Mouse (Mus musculus) liver, embryonic 16.5 days (tissue): ENCODE results near the gene Pdx1. TPM values are rescaled to one million over a fixed set of nuclear protein-coding genes. Genes with fewer than 3 reads are reported as not detected.
A peak's percentile ranks its signal among the peaks of the same experiment; 100 is the strongest.

ENCODE experiments used
- ATAC-seq: fragments of 200-750 bp; cut with Nextera tagmentation; 2 replicates; pipeline ENCODE4 v1.8.0; 2017; ENCODE audit warnings: low read depth, mild to moderate bottlenecking, moderate number of reproducible peaks, moderate library complexity
- H3K27ac ChIP-seq: fragments of 300-500 bp; sonication (generic); 2 replicates; pipeline ENCODE4 v1.5.1; 2014; ENCODE audit warnings: mild to moderate bottlenecking, low read length
- H3K27me3 ChIP-seq: fragments of 300-500 bp; sonication (generic); 2 replicates; pipeline ENCODE4 v1.6.1; 2014; ENCODE audit warnings: low read depth, low read length, mixed read lengths; ENCODE audit not compliant: control insufficient read depth, insufficient read depth
- H3K36me3 ChIP-seq: fragments of 300-500 bp; sonication (generic); 2 replicates; pipeline ENCODE4 v1.6.1; 2014; ENCODE audit warnings: mild to moderate bottlenecking; ENCODE audit not compliant: control insufficient read depth, insufficient read depth
- H3K4me1 ChIP-seq: fragments of 300-500 bp; sonication (generic); 2 replicates; pipeline ENCODE4 v1.6.1; 2014; ENCODE audit warnings: low read depth, low read length, mixed read lengths; ENCODE audit not compliant: control insufficient read depth
- H3K4me2 ChIP-seq: fragments of 300-500 bp; sonication (generic); 2 replicates; pipeline ENCODE4 v1.6.1; 2014; ENCODE audit warnings: low read depth, low read length, mixed read lengths
- H3K4me3 ChIP-seq: fragments of 300-500 bp; sonication (generic); 2 replicates; pipeline ENCODE4 v1.5.1; 2014; ENCODE audit warnings: low read depth, mild to moderate bottlenecking, low read length
- H3K9ac ChIP-seq: fragments of 300-500 bp; sonication (generic); 2 replicates; pipeline ENCODE4 v1.6.1; 2014; ENCODE audit warnings: low read depth, low read length
- H3K9me3 ChIP-seq: fragments of 300-500 bp; sonication (generic); replicated peaks from 2 replicates; pipeline ENCODE4 v1.6.1; 2016; ENCODE audit warnings: low read length; ENCODE audit not compliant: control insufficient read depth
- WGBS: fragments of 180-500 bp; shearing (Covaris S2); extraction: QIAGEN DNeasy Blood & Tissue Kit; methylation state at CpG from one replicate; pipeline ENCODE4 v1.1.7; 2014; ENCODE audit not compliant: insufficient replicate concordance; 5-methylcytosine and 5-hydroxymethylcytosine counted together
- polyA plus RNA-seq: library from polyadenylated mRNA; unstranded; fragments of >200 nt; fragmentation: Nextera tagmentation; extraction: Ambion mirVana; gene quantifications from 2 replicates; pipeline ENCODE4 v1.2.1, GENCODE M21; 2015

The Pdx1 gene
- polyA plus RNA-seq, 1 experiment from 2014 or later = 0.13 TPM

GRCm38 (mm10) chr5:147299255-147300000, 29.7 kb downstream of the Pdx1 start:
- Histone ChIP-seq H3K4me3 (peak overlapping the region; percentile 39), H3K9ac (no peak overlapping the region), H3K27ac (peak overlapping the region; percentile 82), H3K9me3 (no peaks in the 10 kb centered on the region), H3K4me2 (peak overlapping the region; percentile 43), H3K4me1 (no peaks in the 10 kb centered on the region), H3K36me3 (no peaks in the 10 kb centered on the region), H3K27me3 (peaks cover 72% of the 10 kb centered on the region)
- WGBS = under 1% methylated on average over 41 of the region's 41 CpGs
- peak; percentile 90 for ATAC-seq

GRCm38 (mm10) chr5:147300001-147300363, 30.2 kb downstream of the Pdx1 start:
- H3K9ac ChIP-seq = no peak overlapping the region
- H3K36me3 ChIP-seq = no peaks in the 10 kb centered on the region
- H3K27me3 ChIP-seq = peaks cover 74% of the 10 kb centered on the region
- H3K4me1 ChIP-seq = no peaks in the 10 kb centered on the region
- H3K9me3 ChIP-seq = no peaks in the 10 kb centered on the region
- ATAC-seq = peak; percentile 5; the same call in 1 of the 2 replicates
- peak overlapping the region; percentile 43 for H3K4me2 ChIP-seq
- H3K4me3 ChIP-seq = no peak overlapping the region
- WGBS = 7% methylated on average over 4 of the region's 4 CpGs
- no peak overlapping the region for H3K27ac ChIP-seq

GRCm38 (mm10) chr5:147300917-147301780, 31.4 kb downstream of the Pdx1 start:
- 4% methylated on average over 21 of the region's 21 CpGs for WGBS
- Histone ChIP-seq H3K9me3 (no peaks in the 10 kb centered on the region), H3K4me3 (no peak overlapping the region), H3K4me1 (no peaks in the 10 kb centered on the region), H3K36me3 (no peaks in the 10 kb centered on the region), H3K27ac (no peak overlapping the region), H3K4me2 (no peak overlapping the region), H3K9ac (no peak overlapping the region), H3K27me3 (peaks cover 81% of the 10 kb centered on the region)
- ATAC-seq = no peak

- Histone ChIP-seq H3K36me3 (no peaks in the 10 kb centered on the region), H3K27ac (no peak overlapping the region), H3K9ac (no peak overlapping the region), H3K4me1 (no peaks in the 10 kb centered on the region), H3K27me3 (peaks cover 86% of the 10 kb centered on the region), H3K4me3 (no peak overlapping the region), H3K4me2 (no peak overlapping the region), H3K9me3 (no peaks in the 10 kb centered on the region)
- 7% methylated on average over 10 of the region's 10 CpGs for WGBS
- no peak for ATAC-seq
These were observed 32.0 kb downstream of the Pdx1 start for GRCm38 (mm10) chr5:147301781-147302070.

GRCm38 (mm10) chr5:147302141-147302540, 32.4 kb downstream of the Pdx1 start:
- H3K36me3 ChIP-seq = no peaks in the 10 kb centered on the region
- H3K4me1 ChIP-seq = no peaks in the 10 kb centered on the region
- WGBS = 13% methylated on average over 8 of the region's 8 CpGs
- no peak for ATAC-seq
- H3K4me2 ChIP-seq = no peak overlapping the region
- H3K9me3 ChIP-seq = no peaks in the 10 kb centered on the region
- no peak overlapping the region for H3K4me3 ChIP-seq
- H3K27ac ChIP-seq = no peak overlapping the region
- peaks cover 91% of the 10 kb centered on the region for H3K27me3 ChIP-seq
- no peak overlapping the region for H3K9ac ChIP-seq

DNA sequence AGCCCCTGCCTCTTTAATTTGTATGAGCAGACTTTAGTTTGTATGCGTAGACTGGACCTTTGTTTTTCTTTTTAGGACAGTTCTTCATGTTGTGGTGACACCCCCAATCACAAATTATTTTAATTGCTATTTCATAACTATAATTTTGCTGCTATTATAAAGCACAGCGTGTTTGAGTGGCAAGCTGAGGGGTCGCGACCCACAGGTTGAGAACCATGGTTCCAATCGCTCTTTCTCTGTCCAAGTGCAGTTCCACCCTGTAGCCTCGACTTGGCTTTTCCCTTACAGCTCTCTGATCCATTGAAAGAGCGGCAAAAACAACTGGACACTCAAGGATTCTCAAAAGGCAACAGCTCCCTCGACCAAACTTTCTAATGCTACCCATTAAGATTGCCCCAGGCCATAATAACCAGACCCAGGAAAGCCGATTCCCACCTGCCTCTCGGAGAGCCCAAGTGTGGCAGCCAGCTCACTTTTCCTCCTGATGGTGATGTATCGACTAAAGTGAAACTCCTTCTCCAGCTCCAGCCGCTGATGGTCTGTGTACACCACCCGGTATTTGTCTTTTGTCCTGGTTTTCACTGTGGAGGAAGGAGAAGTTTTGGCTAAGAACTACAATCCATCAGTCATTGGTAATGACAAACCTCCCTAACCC, 33.1 kb downstream of the Pdx1 start:
- ATAC-seq = no peak
- H3K27ac ChIP-seq = no peak overlapping the region
- peaks cover 97% of the 10 kb centered on the region for H3K27me3 ChIP-seq
- 10% methylated on average over 13 of the region's 13 CpGs for WGBS
- no peak overlapping the region for H3K4me3 ChIP-seq
- no peak overlapping the region for H3K4me2 ChIP-seq
- H3K9me3 ChIP-seq = no peaks in the 10 kb centered on the region
- no peak overlapping the region for H3K9ac ChIP-seq
- no peaks in the 10 kb centered on the region for H3K36me3 ChIP-seq
- no peaks in the 10 kb centered on the region for H3K4me1 ChIP-seq

- H3K36me3 ChIP-seq = no peaks in the 10 kb centered on the region
- H3K4me2 ChIP-seq = no peak overlapping the region
- H3K9ac ChIP-seq = no peak overlapping the region
- ATAC-seq = no peak
- no peak overlapping the region for H3K27ac ChIP-seq
- H3K4me1 ChIP-seq = no peaks in the 10 kb centered on the region
- no peak overlapping the region for H3K4me3 ChIP-seq
- no peaks in the 10 kb centered on the region for H3K9me3 ChIP-seq
- WGBS = 2% methylated on average over 54 of the region's 54 CpGs
- H3K27me3 ChIP-seq = peaks cover 100% of the 10 kb centered on the region
These were observed 34.8 kb downstream of the Pdx1 start for GRCm38 (mm10) chr5:147304276-147305155.

DNA sequence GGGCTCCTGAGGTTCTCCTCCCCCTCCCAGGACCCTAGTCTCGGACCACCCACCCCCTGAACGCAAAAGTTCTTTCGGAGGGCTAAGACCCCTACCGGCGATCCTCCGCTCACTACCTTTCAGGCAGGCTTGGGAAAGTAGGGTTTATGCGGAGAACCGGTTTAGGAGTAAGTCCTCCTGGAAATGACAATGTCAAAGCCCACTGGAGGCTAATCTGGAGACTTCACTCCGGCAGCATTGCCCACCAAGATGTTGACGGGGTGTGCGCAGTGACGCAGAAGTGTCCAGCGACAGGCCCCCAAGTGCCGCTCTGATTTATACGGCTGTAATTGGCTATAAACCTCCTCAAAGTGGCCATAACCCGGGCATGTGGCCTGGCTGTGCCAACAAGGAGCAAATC, 35.4 kb downstream of the Pdx1 start:
- H3K4me2 ChIP-seq = no peak overlapping the region

More for the DNA sequence above, 35.4 kb downstream of the Pdx1 start:
- no peaks in the 10 kb centered on the region for H3K36me3 ChIP-seq
- no peak overlapping the region for H3K9ac ChIP-seq
- no peaks in the 10 kb centered on the region for H3K9me3 ChIP-seq
- H3K4me3 ChIP-seq = no peak overlapping the region
- H3K4me1 ChIP-seq = no peaks in the 10 kb centered on the region
- WGBS = under 1% methylated on average over 16 of the region's 16 CpGs
- peaks cover 100% of the 10 kb centered on the region for H3K27me3 ChIP-seq
- ATAC-seq = no peak
- H3K27ac ChIP-seq = no peak overlapping the region
